ENCODE assay signal across 25 mouse cellular contexts in the genomic region with DNA sequence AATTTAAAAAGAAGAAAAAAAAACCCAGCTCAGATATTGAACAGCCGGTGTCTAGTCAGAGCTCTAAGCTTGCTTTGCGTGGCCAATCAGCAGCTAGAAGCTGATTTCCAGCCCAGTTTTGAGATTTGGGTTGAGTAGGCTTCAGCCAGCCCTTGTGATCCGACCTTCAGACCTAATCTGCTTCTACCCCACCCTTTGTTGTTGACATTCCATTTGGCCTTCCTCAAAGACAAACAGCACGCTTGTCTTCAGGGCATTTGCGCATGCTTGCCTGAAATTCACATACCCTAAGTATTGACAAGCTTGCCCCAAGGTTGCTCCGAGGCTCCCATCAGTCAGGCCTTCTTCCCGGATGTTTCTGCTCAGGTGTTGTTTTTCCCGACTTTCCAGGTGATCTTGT. TPM values are rescaled to one million over a fixed set of nuclear protein-coding genes. Genes with fewer than 3 reads are reported as not detected.
"Had no signal": no experiment of that assay in that cellular context is flagged by ENCODE, and none has a peak within 500 bp of the region (broad histone marks: within the 10 kb centered on the region; RNA-seq: fewer than 3 reads in every experiment).

No protein-coding gene starts in this region.

- DNase-seq: kidney, adult 11 months; kidney, adult 8-10 months; kidney, postnatal 10 days; kidney, postnatal 36 days; left cerebral cortex, postnatal 4 days; lung, adult 18-20 months; midbrain, embryonic 14.5 days; retina, postnatal 1 day; right cerebral cortex, postnatal 25 days; spleen, adult 18-20 months; thymus, postnatal 25 days had no signal

- H3K9ac ChIP-seq: kidney, embryonic 15.5 days; limb, embryonic 12.5 days; limb, embryonic 15.5 days; liver, embryonic 14.5 days; lung, embryonic 15.5 days; stomach, embryonic 15.5 days had no signal

- H3K4me2 ChIP-seq: kidney, embryonic 15.5 days; limb, embryonic 12.5 days; limb, embryonic 15.5 days; lung, embryonic 15.5 days; stomach, embryonic 15.5 days had no signal

- H3K27me3 ChIP-seq: kidney, embryonic 15.5 days; limb, embryonic 12.5 days; limb, embryonic 15.5 days; lung, embryonic 15.5 days; stomach, embryonic 15.5 days had no signal

- H3K27ac ChIP-seq: kidney, embryonic 15.5 days; limb, embryonic 12.5 days; limb, embryonic 15.5 days; liver, embryonic 14.5 days; lung, embryonic 15.5 days; macrophage; midbrain, embryonic 10.5 days; stomach, embryonic 15.5 days had no signal

- H3K4me3 ChIP-seq: kidney, embryonic 15.5 days; limb, embryonic 12.5 days; limb, embryonic 15.5 days; lung, embryonic 15.5 days; megakaryocyte, embryonic 14.5 days; midbrain, embryonic 10.5 days; stomach, embryonic 15.5 days had no signal

- H3K36me3 ChIP-seq: kidney, embryonic 15.5 days; limb, embryonic 12.5 days; limb, embryonic 15.5 days; lung, embryonic 15.5 days; midbrain, embryonic 10.5 days; stomach, embryonic 15.5 days had no signal

- H3K9me3 ChIP-seq: kidney, embryonic 15.5 days; limb, embryonic 12.5 days; limb, embryonic 15.5 days; lung, embryonic 15.5 days; megakaryocyte, embryonic 14.5 days; midbrain, embryonic 10.5 days; stomach, embryonic 15.5 days had no signal

- H3K4me1 ChIP-seq: kidney, embryonic 15.5 days; limb, embryonic 12.5 days; limb, embryonic 15.5 days; megakaryocyte, embryonic 14.5 days; midbrain, embryonic 10.5 days; stomach, embryonic 15.5 days had no signal

RNA-seq across cellular contexts. Expression of gene Lrrc63, which starts 23.8 kb away (rescaled TPM):
- total RNA-seq: layer of hippocampus, adult 18-20 months; layer of hippocampus, postnatal 14 days; left cerebral cortex, adult 8-10 months; left cerebral cortex, postnatal 4 days; midbrain, postnatal 0 days had no signal
- polyA plus RNA-seq: kidney, embryonic 15.5 days; limb, embryonic 15.5 days; lung, embryonic 15.5 days; midbrain, embryonic 14.5 days; midbrain, postnatal 0 days; neural tube, embryonic 14.5 days; stomach, embryonic 15.5 days had no signal
